Mouse (Mus musculus) embryo, embryonic 9.5 days (tissue): ENCODE results near the gene Gm48552.

Source experiments
- DNase-seq: peaks from one replicate; pipeline ENCODE4 v3.0.0-alpha.2; 2017; ENCODE audit errors: extremely low spot score

Gene Gm48552

GRCm38 (mm10) chr10:81360721-81361120, 28.1 kb upstream of the Gm48552 start:
- no peak for DNase-seq

GRCm38 (mm10) chr10:81362336-81362949, 26.4 kb upstream of the Gm48552 start:
- DNase-seq: no peak

DNA sequence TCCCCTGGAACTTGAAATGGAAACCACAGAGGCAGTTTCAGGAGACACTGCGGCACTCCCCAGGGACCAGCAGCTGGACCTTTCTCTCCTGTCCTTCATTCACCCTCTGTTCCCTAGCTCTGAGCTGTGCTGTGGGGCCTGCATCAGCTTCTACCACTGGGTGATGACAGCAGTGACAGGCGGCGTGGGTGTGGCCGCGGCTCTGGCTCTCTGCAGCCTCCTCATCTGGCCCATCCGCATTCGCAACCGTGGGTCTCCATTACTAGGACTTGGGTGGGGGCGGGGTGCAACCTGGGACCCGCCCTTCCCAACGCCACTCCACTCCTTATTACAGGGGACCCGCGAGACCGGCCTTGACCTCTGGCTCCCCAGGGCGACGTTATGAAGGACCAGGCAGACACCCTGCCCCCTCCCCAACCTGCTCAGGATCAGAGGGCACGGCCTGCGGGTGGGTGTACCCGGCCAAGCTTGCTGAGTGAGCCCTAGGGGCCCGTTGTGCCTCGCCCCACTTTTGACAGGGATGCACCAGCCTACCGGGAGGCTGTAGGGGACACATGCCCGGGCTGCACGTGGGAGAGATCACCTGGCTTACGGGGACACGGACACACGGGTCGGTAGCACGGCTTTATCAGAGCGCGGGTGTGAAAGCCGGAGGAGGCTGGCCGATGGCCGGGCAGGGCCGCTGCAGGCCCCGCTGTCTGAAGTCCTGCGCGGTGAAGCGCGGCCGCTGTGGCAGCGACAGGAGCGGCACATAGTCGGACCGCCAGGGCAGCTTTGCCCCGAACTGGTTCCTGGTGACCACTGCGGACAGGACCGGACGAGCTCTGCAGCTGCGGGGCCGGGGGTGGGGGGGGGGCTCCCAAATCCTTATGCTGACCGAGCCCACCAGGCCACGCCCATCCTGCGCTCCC, 25.1 kb upstream of the Gm48552 start:
- no peak for DNase-seq

- DNase-seq: no peak
Observed at GRCm38 (mm10) chr10:81364666-81365065, 24.1 kb upstream of the Gm48552 start.

GRCm38 (mm10) chr10:81365073-81365472, 23.7 kb upstream of the Gm48552 start:
- DNase-seq: no peak

GRCm38 (mm10) chr10:81365672-81366476, 22.9 kb upstream of the Gm48552 start, which contains the start of gene 4930404N11Rik:
4930404N11Rik (minus strand) TSS chr10:81365816.
- peak; percentile 70 for DNase-seq

DNA sequence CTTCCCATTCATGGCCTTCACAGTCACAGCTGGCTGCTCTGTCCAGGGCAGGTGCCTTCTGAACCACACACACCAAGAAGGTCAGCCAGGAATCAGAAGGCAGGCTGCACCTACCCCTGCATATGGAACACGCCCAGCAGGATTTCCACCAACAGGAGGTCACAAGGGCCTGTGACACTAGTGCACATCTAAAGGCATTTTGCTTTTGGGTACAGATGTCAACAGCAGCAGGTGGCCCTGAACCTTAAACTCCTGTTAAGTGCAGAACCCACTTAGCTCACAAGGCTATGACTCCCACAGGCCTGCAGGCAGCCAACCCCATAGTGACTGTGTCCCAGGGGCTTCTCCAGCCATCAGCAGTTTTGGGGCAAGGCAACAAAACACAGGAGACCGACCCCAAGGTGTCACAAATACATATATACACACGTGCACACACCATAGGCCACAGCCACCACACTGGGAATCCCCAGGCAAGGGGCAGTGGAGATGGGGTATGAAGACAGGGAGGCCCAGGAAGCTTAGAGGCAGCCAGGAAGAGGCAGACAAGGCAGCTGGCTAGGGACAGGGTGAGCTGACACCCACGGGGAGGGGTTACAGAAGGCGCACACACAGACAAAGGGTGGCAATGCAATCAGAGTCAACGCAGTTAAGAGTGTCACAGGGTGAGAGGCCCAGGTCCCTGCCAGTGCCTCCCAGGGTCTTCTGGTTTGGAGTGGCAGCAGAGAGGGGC, 22.2 kb upstream of the Gm48552 start:
- DNase-seq: no peak

DNA sequence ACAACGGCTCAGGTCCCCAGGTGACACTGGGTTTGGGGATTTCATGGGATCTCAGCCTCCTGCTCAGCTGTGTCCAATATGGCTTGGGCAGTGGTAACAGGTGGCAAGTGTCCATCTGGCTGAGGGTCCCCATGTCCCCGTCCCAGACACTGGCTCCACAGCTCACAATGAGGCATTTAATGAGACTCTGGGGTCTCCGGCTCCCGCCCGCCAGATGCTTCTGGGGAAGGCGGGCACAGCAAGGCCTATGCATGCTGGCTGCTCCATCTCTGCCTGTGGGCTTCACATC, 21.7 kb upstream of the Gm48552 start:
- DNase-seq: no peak

- DNase-seq: no peak
Observed at GRCm38 (mm10) chr10:81375322-81375721, 13.5 kb upstream of the Gm48552 start.

- no peak for DNase-seq
Observed at GRCm38 (mm10) chr10:81376561-81377361, 12.0 kb upstream of the Gm48552 start.

GRCm38 (mm10) chr10:81377362-81377664, 11.5 kb upstream of the Gm48552 start:
- no peak for DNase-seq

DNA sequence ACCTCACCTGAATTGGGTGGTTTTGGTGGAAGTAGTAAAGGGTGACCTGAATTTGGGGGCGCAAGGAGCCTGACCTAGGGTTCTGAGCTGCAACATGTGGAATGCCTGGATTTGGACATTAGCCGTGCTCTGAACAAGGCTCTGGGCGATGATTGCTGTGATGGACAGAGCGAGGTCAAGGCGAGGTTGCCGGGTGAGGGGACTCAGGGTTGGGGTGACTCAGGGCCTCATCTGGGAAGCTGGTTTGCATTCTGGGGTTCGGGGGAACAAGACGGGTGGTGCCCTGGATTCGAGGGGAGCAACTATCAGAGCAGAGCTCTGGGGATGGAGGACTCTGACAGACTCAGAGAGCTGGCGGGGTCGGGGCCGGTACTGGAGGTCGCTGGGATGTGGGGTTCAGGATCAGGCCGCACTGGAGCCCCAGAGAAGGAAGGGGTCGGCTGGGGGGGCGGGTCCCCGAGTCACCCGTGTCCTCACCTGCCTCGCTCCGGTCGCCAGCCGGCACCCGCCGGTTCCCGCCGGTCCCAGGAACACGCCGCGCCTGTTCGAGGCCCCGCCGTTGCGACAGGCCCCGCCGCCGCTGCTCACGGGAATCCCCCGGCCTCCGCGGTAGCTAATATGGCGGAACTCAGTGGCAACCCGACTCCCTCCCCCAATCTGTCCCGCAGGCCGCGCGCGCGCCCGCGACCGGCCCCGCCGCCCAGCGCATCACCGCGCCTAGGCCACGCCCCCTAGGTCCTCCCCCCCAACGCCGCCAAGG, 10.8 kb upstream of the Gm48552 start, which contains the start of gene Fzr1:
Gene Fzr1, minus strand, starts transcription at position 724 of the 760 bp plus-strand sequence.
- DNase-seq: no peak

- DNase-seq: peak; percentile 100
Observed at GRCm38 (mm10) chr10:81378553-81379182, 10.1 kb upstream of the Gm48552 start.

- no peak for DNase-seq
Observed at GRCm38 (mm10) chr10:81379183-81379553, 9.6 kb upstream of the Gm48552 start.

GRCm38 (mm10) chr10:81379809-81380378, 8.9 kb upstream of the Gm48552 start:
- no peak for DNase-seq

DNA sequence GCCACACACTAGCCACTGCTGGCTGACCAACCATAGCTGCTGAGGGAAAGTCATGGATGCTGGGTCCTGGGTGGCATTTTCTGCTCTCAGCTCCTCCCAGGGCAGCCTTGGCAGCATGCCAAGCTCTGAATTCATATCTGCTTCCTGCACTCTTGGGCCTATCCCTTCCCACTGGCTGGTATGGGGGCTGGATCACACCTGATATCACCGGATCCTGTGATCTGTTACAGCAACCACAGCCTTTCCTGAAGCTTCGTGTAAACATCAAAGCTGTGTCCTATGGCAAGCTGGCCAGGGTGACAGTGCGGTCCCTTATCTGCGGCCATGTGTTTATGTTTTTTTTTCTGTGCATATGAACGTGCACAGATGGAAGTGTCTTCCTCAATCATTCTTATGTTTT, 6.8 kb upstream of the Gm48552 start:
- no peak for DNase-seq

DNA sequence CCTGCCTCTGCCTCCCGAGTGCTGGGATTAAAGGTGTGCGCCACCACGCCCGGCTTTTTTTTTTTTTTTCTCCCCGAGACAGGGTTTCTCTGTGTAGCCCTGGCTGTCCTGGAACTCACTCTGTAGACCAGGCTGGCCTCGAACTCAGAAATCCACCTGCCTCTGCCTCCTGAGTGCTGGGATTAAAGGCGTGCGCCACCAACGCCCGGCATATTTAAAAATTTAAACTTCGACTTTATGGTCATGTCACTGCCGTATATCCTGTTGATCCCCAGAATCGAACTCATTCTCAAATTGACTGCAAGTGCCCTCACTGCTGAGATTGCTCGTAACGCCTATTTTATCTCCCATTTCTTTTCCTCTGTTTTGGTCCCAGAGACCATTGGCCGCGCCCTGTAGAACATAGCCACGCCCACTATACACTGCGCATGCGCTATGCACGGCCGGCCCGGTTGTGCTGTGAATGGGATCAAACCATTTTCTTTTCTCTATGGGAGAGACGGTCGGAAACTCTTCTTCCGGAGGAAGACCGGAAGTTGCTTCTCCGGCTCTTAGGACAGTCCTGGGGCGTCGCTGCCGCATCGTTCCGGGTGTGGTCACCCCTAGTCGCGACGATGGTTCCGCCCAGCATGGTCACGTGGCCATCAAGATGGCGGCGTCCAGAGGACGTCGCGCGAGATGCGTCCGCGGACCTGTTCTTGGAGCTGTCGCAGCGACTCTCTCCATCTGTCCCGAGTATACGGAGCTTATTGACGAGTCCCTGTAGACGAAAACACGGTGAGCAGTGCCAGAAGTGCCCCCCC, 4.8 kb upstream of the Gm48552 start, which contains the start of the genes Dohh and Gm48551:
Gene Dohh, plus strand, starts transcription at position 627 of the 803 bp plus-strand sequence.
Gene Gm48551, plus strand, starts transcription at position 665 of the 803 bp plus-strand sequence.
- peak; percentile 99 for DNase-seq

GRCm38 (mm10) chr10:81384605-81384982, 4.2 kb upstream of the Gm48552 start:
- DNase-seq: no peak
